Mouse (Mus musculus): ENCODE measurements around the gene Tgm1. TPM values are rescaled to one million over a fixed set of nuclear protein-coding genes. Genes with fewer than 3 reads are reported as not detected.

Tgm1 gene
- total RNA-seq, 1 experiment, result 13.4 TPM

GRCm38 (mm10) chr14:55719737-55720136, 6.0 kb upstream of the Tgm1 start:
- Histone ChIP-seq H3K36me3 (ENCODE audit: control insufficient read depth, insufficient read depth, low read length, poor library complexity, severe bottlenecking) (peaks cover 35% of the 10 kb centered on the region), H3K4me3 (ENCODE audit: insufficient read depth in 1 of 2, low read depth in 1 of 2, low read length in 2 of 2, poor library complexity in 1 of 2, severe bottlenecking in 1 of 2) (peak overlapping the region; percentile 19 to 35; a peak in 2 of 4 replicates), H3K4me1 (ENCODE audit: control insufficient read depth in 2 of 2, insufficient read depth in 2 of 2, low read length in 2 of 2, poor library complexity in 1 of 2) (peaks cover 10 to 23% of the 10 kb centered on the region in 2 experiments; a peak in 3 of 4 replicates), H3K27ac (ENCODE audit: insufficient read depth, low read depth, low read length, poor library complexity, severe bottlenecking) (no peak overlapping the region), H3K9ac (ENCODE audit: insufficient read depth, low read depth, low read length, poor library complexity, severe bottlenecking) (peak overlapping the region; percentile 44), H3K9me3 (ENCODE audit: control insufficient read depth, insufficient read depth, low read depth, low read length) (no peaks in the 10 kb centered on the region)
- no peak for DNase-seq (ENCODE audit: low read depth, low spot score)
- in situ Hi-C loops (cut with MboI; ENCODE audit: low sequenced_read_pairs in 2 of 2, unreplicated experiment in 2 of 2), result no loop called here
- TF ChIP-seq HCFC1 (IDR thresholded peaks at IDR 0.05; ENCODE audit: borderline replicate concordance, insufficient read depth, low read length) (no peak), ZC3H11A (IDR thresholded peaks at IDR 0.05; ENCODE audit: borderline replicate concordance, low read depth, low read length) (no peak), MAFK (IDR thresholded peaks at IDR 0.05; ENCODE audit: insufficient read depth, low read depth, low read length) (no peak), CHD2 (IDR thresholded peaks at IDR 0.05; ENCODE audit: low read depth, low read length) (no peak), ZNF384 (IDR thresholded peaks at IDR 0.05; ENCODE audit: low read depth, low read length) (no peak)

- Histone ChIP-seq H3K4me1 (ENCODE audit: control insufficient read depth in 2 of 2, insufficient read depth in 2 of 2, low read length in 2 of 2, poor library complexity in 1 of 2) (peaks cover 12 to 35% of the 10 kb centered on the region in 2 experiments; a peak in 3 of 4 replicates), H3K9me3 (ENCODE audit: control insufficient read depth, insufficient read depth, low read depth, low read length) (no peaks in the 10 kb centered on the region), H3K9ac (ENCODE audit: insufficient read depth, low read depth, low read length, poor library complexity, severe bottlenecking) (no peak overlapping the region), H3K27ac (ENCODE audit: insufficient read depth, low read depth, low read length, poor library complexity, severe bottlenecking) (no peak overlapping the region), H3K36me3 (ENCODE audit: control insufficient read depth, insufficient read depth, low read length, poor library complexity, severe bottlenecking) (peaks cover 35% of the 10 kb centered on the region), H3K4me3 (ENCODE audit: insufficient read depth in 1 of 2, low read depth in 1 of 2, low read length in 2 of 2, poor library complexity in 1 of 2, severe bottlenecking in 1 of 2) (no peak overlapping the region)
- DNase-seq (ENCODE audit: low read depth, low spot score), result no peak
- in situ Hi-C loops (cut with MboI; ENCODE audit: low sequenced_read_pairs in 2 of 2, unreplicated experiment in 2 of 2), result no loop called here
- TF ChIP-seq MAFK (IDR thresholded peaks at IDR 0.05; ENCODE audit: insufficient read depth, low read depth, low read length), result no peak
- no peak for TF ChIP-seq ZNF384 (IDR thresholded peaks at IDR 0.05; ENCODE audit: low read depth, low read length)
- TF ChIP-seq CHD2 (IDR thresholded peaks at IDR 0.05; ENCODE audit: low read depth, low read length), result no peak
- TF ChIP-seq ZC3H11A (IDR thresholded peaks at IDR 0.05; ENCODE audit: borderline replicate concordance, low read depth, low read length), result no peak
- no peak for TF ChIP-seq HCFC1 (IDR thresholded peaks at IDR 0.05; ENCODE audit: borderline replicate concordance, insufficient read depth, low read length)
These were observed 3.2 kb upstream of the Tgm1 start for GRCm38 (mm10) chr14:55716884-55717283.

GRCm38 (mm10) chr14:55716271-55716670, 2.5 kb upstream of the Tgm1 start:
- in situ Hi-C loops (cut with MboI; ENCODE audit: low sequenced_read_pairs in 2 of 2, unreplicated experiment in 2 of 2), result no loop called here
- Histone ChIP-seq H3K4me3 (ENCODE audit: insufficient read depth in 1 of 2, low read depth in 1 of 2, low read length in 2 of 2, poor library complexity in 1 of 2, severe bottlenecking in 1 of 2) (no peak overlapping the region), H3K9me3 (ENCODE audit: control insufficient read depth, insufficient read depth, low read depth, low read length) (no peaks in the 10 kb centered on the region), H3K36me3 (ENCODE audit: control insufficient read depth, insufficient read depth, low read length, poor library complexity, severe bottlenecking) (peaks cover 35% of the 10 kb centered on the region), H3K9ac (ENCODE audit: insufficient read depth, low read depth, low read length, poor library complexity, severe bottlenecking) (no peak overlapping the region), H3K4me1 (ENCODE audit: control insufficient read depth in 2 of 2, insufficient read depth in 2 of 2, low read length in 2 of 2, poor library complexity in 1 of 2) (peaks cover 10 to 39% of the 10 kb centered on the region in 2 experiments; a peak in 3 of 4 replicates), H3K27ac (ENCODE audit: insufficient read depth, low read depth, low read length, poor library complexity, severe bottlenecking) (no peak overlapping the region)
- no peak for TF ChIP-seq MAFK (IDR thresholded peaks at IDR 0.05; ENCODE audit: insufficient read depth, low read depth, low read length)
- TF ChIP-seq HCFC1 (IDR thresholded peaks at IDR 0.05; ENCODE audit: borderline replicate concordance, insufficient read depth, low read length), result no peak
- TF ChIP-seq CHD2 (IDR thresholded peaks at IDR 0.05; ENCODE audit: low read depth, low read length), result no peak
- TF ChIP-seq ZNF384 (IDR thresholded peaks at IDR 0.05; ENCODE audit: low read depth, low read length), result no peak
- no peak for TF ChIP-seq ZC3H11A (IDR thresholded peaks at IDR 0.05; ENCODE audit: borderline replicate concordance, low read depth, low read length)
- no peak for DNase-seq (ENCODE audit: low read depth, low spot score)

GRCm38 (mm10) chr14:55714893-55715292, 1.2 kb upstream of the Tgm1 start:
- Histone ChIP-seq H3K4me3 (ENCODE audit: insufficient read depth in 1 of 2, low read depth in 1 of 2, low read length in 2 of 2, poor library complexity in 1 of 2, severe bottlenecking in 1 of 2) (no peak overlapping the region), H3K27ac (ENCODE audit: insufficient read depth, low read depth, low read length, poor library complexity, severe bottlenecking) (no peak overlapping the region), H3K9ac (ENCODE audit: insufficient read depth, low read depth, low read length, poor library complexity, severe bottlenecking) (no peak overlapping the region), H3K4me1 (ENCODE audit: control insufficient read depth in 2 of 2, insufficient read depth in 2 of 2, low read length in 2 of 2, poor library complexity in 1 of 2) (peaks cover 14 to 38% of the 10 kb centered on the region in 2 experiments), H3K9me3 (ENCODE audit: control insufficient read depth, insufficient read depth, low read depth, low read length) (no peaks in the 10 kb centered on the region), H3K36me3 (ENCODE audit: control insufficient read depth, insufficient read depth, low read length, poor library complexity, severe bottlenecking) (peaks cover 35% of the 10 kb centered on the region)
- TF ChIP-seq CHD2 (IDR thresholded peaks at IDR 0.05; ENCODE audit: low read depth, low read length) (no peak), ZNF384 (IDR thresholded peaks at IDR 0.05; ENCODE audit: low read depth, low read length) (no peak), MAFK (IDR thresholded peaks at IDR 0.05; ENCODE audit: insufficient read depth, low read depth, low read length) (no peak), ZC3H11A (IDR thresholded peaks at IDR 0.05; ENCODE audit: borderline replicate concordance, low read depth, low read length) (no peak), HCFC1 (IDR thresholded peaks at IDR 0.05; ENCODE audit: borderline replicate concordance, insufficient read depth, low read length) (no peak)
- no peak for DNase-seq (ENCODE audit: low read depth, low spot score)
- in situ Hi-C loops (cut with MboI; ENCODE audit: low sequenced_read_pairs in 2 of 2, unreplicated experiment in 2 of 2), result no loop called here
